Mouse (Mus musculus): ENCODE data around the gene Zfp354a. TPM values are rescaled to one million over a fixed set of nuclear protein-coding genes. Genes with fewer than 3 reads are reported as not detected.

Gene Zfp354a
- polyA plus RNA-seq, 1 experiment: 3.5 TPM

GRCm38 (mm10) chr11:51085269-51085668 is 26.2 kb downstream of the Zfp354a start:
- Histone ChIP-seq H3K4me1 (ENCODE audit: control insufficient read depth, insufficient read depth, low read length) (no peaks in the 10 kb centered on the region), H3K9ac (ENCODE audit: low read depth, poor library complexity, severe bottlenecking) (no peak overlapping the region), H3K9me3 (replicated peaks; ENCODE audit: control insufficient read depth, insufficient read depth, low read length, poor library complexity, severe bottlenecking) (no peaks in the 10 kb centered on the region), H3K4me3 (ENCODE audit: low read depth, low read length) (no peak overlapping the region), H3K36me3 (ENCODE audit: control insufficient read depth, insufficient read depth, low read length, poor library complexity, severe bottlenecking) (no peaks in the 10 kb centered on the region), H3K27ac (ENCODE audit: insufficient read depth, low read length) (no peak overlapping the region), H3K27me3 (ENCODE audit: control insufficient read depth, insufficient read depth, low read length, poor library complexity, severe bottlenecking) (no peaks in the 10 kb centered on the region)
- TF ChIP-seq CTCF (IDR thresholded peaks at IDR 0.05; ENCODE audit: low read depth, low read length) (no peak), POLR2A (IDR thresholded peaks at IDR 0.05; ENCODE audit: insufficient read depth, low read length) (no peak), EP300 (IDR thresholded peaks at IDR 0.05; ENCODE audit: insufficient read depth, low read depth, low read length) (no peak)

GRCm38 (mm10) chr11:51107261-51107660 is 48.2 kb downstream of the Zfp354a start:
- H3K36me3 ChIP-seq (ENCODE audit: control insufficient read depth, insufficient read depth, low read length, poor library complexity, severe bottlenecking): no peaks in the 10 kb centered on the region
- no peaks in the 10 kb centered on the region for H3K27me3 ChIP-seq (ENCODE audit: control insufficient read depth, insufficient read depth, low read length, poor library complexity, severe bottlenecking)
- H3K27ac ChIP-seq (ENCODE audit: insufficient read depth, low read length): no peak overlapping the region

DNA sequence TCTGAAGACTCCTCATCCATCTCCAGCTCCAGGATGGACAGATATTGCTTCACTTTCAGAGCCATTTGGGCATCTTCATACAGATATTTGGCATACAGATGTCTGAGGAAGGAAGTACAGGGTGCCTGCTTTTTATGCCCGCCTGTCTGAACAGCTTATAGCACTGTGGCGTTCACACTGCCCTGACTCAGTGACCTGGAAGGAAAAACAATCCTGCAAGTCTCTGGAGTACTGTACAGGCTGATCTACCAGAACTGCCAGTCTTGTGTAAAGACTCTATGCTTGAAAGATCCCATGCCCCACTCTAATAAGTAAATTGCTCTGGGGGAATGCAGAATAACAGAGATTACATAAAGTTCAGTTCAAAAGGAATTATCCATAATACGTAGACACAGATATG is 51.6 kb downstream of the Zfp354a start:
- Histone ChIP-seq H3K27me3 (ENCODE audit: control insufficient read depth, insufficient read depth, low read length, poor library complexity, severe bottlenecking) (no peaks in the 10 kb centered on the region), H3K4me3 (ENCODE audit: low read depth, low read length) (no peak overlapping the region), H3K36me3 (ENCODE audit: control insufficient read depth, insufficient read depth, low read length, poor library complexity, severe bottlenecking) (no peaks in the 10 kb centered on the region), H3K4me1 (ENCODE audit: control insufficient read depth, insufficient read depth, low read length) (no peaks in the 10 kb centered on the region), H3K9ac (ENCODE audit: low read depth, poor library complexity, severe bottlenecking) (no peak overlapping the region), H3K27ac (ENCODE audit: insufficient read depth, low read length) (no peak overlapping the region), H3K9me3 (replicated peaks; ENCODE audit: control insufficient read depth, insufficient read depth, low read length, poor library complexity, severe bottlenecking) (peaks cover 7% of the 10 kb centered on the region)
- TF ChIP-seq EP300 (IDR thresholded peaks at IDR 0.05; ENCODE audit: insufficient read depth, low read depth, low read length) (no peak), POLR2A (IDR thresholded peaks at IDR 0.05; ENCODE audit: insufficient read depth, low read length) (no peak), CTCF (IDR thresholded peaks at IDR 0.05; ENCODE audit: low read depth, low read length) (no peak)

More at GRCm38 (mm10) chr11:51107261-51107660, 48.2 kb downstream of the Zfp354a start:
- Histone ChIP-seq H3K9me3 (replicated peaks; ENCODE audit: control insufficient read depth, insufficient read depth, low read length, poor library complexity, severe bottlenecking) (no peaks in the 10 kb centered on the region; the same call in none of the 2 replicates), H3K4me1 (ENCODE audit: control insufficient read depth, insufficient read depth, low read length) (no peaks in the 10 kb centered on the region), H3K4me3 (ENCODE audit: low read depth, low read length) (no peak overlapping the region), H3K9ac (ENCODE audit: low read depth, poor library complexity, severe bottlenecking) (no peak overlapping the region)
- TF ChIP-seq POLR2A (IDR thresholded peaks at IDR 0.05; ENCODE audit: insufficient read depth, low read length) (no peak), EP300 (IDR thresholded peaks at IDR 0.05; ENCODE audit: insufficient read depth, low read depth, low read length) (no peak), CTCF (IDR thresholded peaks at IDR 0.05; ENCODE audit: low read depth, low read length) (no peak)

Other genes starting within 250 kb of the Zfp354a start
- 13.7 and 13.8 TPM in 2 replicates for gene Zfp354c, start 231.5 kb upstream of the Zfp354a start, polyA plus RNA-seq (2011; ENCODE audit: insufficient read depth, insufficient read length, low read depth, missing spikeins)
- gene Zfp879, start 217.7 kb upstream of the Zfp354a start, polyA plus RNA-seq (2011; ENCODE audit: insufficient read depth, insufficient read length, low read depth, missing spikeins): 0.45 and 0.50 TPM in 2 replicates
- 0.25 TPM in 1 of 2 replicates, not detected in the other for gene Grm6, start 208.6 kb upstream of the Zfp354a start, polyA plus RNA-seq (2011; ENCODE audit: insufficient read depth, insufficient read length, low read depth, missing spikeins)
- 2.1 and 2.3 TPM in 2 replicates for gene Zfp454, start 171.6 kb upstream of the Zfp354a start, polyA plus RNA-seq (2011; ENCODE audit: insufficient read depth, insufficient read length, low read depth, missing spikeins)
- 16.5 and 16.8 TPM in 2 replicates for gene Zfp2, start 143.1 kb upstream of the Zfp354a start, polyA plus RNA-seq (2011; ENCODE audit: insufficient read depth, insufficient read length, low read depth, missing spikeins)
- gene Zfp354b, start 127.6 kb upstream of the Zfp354a start, polyA plus RNA-seq (2011; ENCODE audit: insufficient read depth, insufficient read length, low read depth, missing spikeins): 0.52 and 1.0 TPM in 2 replicates
- not detected in 2 replicates for gene 4933414I15Rik, start 115.5 kb upstream of the Zfp354a start, polyA plus RNA-seq (2011; ENCODE audit: insufficient read depth, insufficient read length, low read depth, missing spikeins)
- not detected in 2 replicates for gene Prop1, start 105.5 kb upstream of the Zfp354a start, polyA plus RNA-seq (2011; ENCODE audit: insufficient read depth, insufficient read length, low read depth, missing spikeins)
- gene Olfr1378, start 92.7 kb upstream of the Zfp354a start, polyA plus RNA-seq (2011; ENCODE audit: insufficient read depth, insufficient read length, low read depth, missing spikeins): not detected in 2 replicates
- not detected in 2 replicates for gene Olfr1377, start 77.3 kb upstream of the Zfp354a start, polyA plus RNA-seq (2011; ENCODE audit: insufficient read depth, insufficient read length, low read depth, missing spikeins)
- not detected in 2 replicates for gene Olfr51, start 55.7 kb upstream of the Zfp354a start, polyA plus RNA-seq (2011; ENCODE audit: insufficient read depth, insufficient read length, low read depth, missing spikeins)
- 0.16 TPM in 1 of 2 replicates, not detected in the other for gene Olfr54, start 45.0 kb upstream of the Zfp354a start, polyA plus RNA-seq (2011; ENCODE audit: insufficient read depth, insufficient read length, low read depth, missing spikeins)
- gene Olfr1375, start 11.1 kb upstream of the Zfp354a start, polyA plus RNA-seq (2011; ENCODE audit: insufficient read depth, insufficient read length, low read depth, missing spikeins): not detected in 2 replicates
- 3.2 and 4.1 TPM in 2 replicates for gene Gm12569, start 161.2 kb downstream of the Zfp354a start, polyA plus RNA-seq (2011; ENCODE audit: insufficient read depth, insufficient read length, low read depth, missing spikeins)
- 68.9 and 72.9 TPM in 2 replicates for gene Clk4, start 202.5 kb downstream of the Zfp354a start, polyA plus RNA-seq (2011; ENCODE audit: insufficient read depth, insufficient read length, low read depth, missing spikeins)
- not detected in 2 replicates for gene BC049762, start 203.8 kb downstream of the Zfp354a start, polyA plus RNA-seq (2011; ENCODE audit: insufficient read depth, insufficient read length, low read depth, missing spikeins)
- 0.55 and 0.76 TPM in 2 replicates for gene Col23a1, start 230.7 kb downstream of the Zfp354a start, polyA plus RNA-seq (2011; ENCODE audit: insufficient read depth, insufficient read length, low read depth, missing spikeins)

All from ES-Bruce4 (cell line).